Mouse (Mus musculus) lung, postnatal 14 days (tissue): ENCODE data around the gene Cdh22.

ENCODE experiments used
- DNase-seq: peaks from one replicate; pipeline ENCODE4 v3.0.0; 2021

Gene Cdh22

GRCm38 (mm10) chr2:165205486-165205885 lies 29.2 kb downstream of the Cdh22 start:
- DNase-seq, result no peak

GRCm38 (mm10) chr2:165204931-165205330 lies 29.7 kb downstream of the Cdh22 start:
- DNase-seq, result no peak

- DNase-seq, result no peak
Measured at GRCm38 (mm10) chr2:165201761-165202751, 32.6 kb downstream of the Cdh22 start.

GRCm38 (mm10) chr2:165197546-165197945 lies 37.1 kb downstream of the Cdh22 start:
- no peak for DNase-seq

- no peak for DNase-seq
Measured at GRCm38 (mm10) chr2:165195411-165196182, 39.1 kb downstream of the Cdh22 start.

GRCm38 (mm10) chr2:165191483-165191882 lies 43.2 kb downstream of the Cdh22 start:
- no peak for DNase-seq

GRCm38 (mm10) chr2:165189546-165189945 lies 45.1 kb downstream of the Cdh22 start:
- DNase-seq, result no peak

- no peak for DNase-seq
Measured at GRCm38 (mm10) chr2:165187648-165188380, 46.8 kb downstream of the Cdh22 start.

GRCm38 (mm10) chr2:165184015-165184633 lies 50.5 kb downstream of the Cdh22 start:
- DNase-seq, result no peak

GRCm38 (mm10) chr2:165182085-165182976 lies 52.3 kb downstream of the Cdh22 start:
- DNase-seq, result no peak

- DNase-seq, result no peak
Measured at GRCm38 (mm10) chr2:165179231-165179630, 55.4 kb downstream of the Cdh22 start.

- no peak for DNase-seq
Measured at GRCm38 (mm10) chr2:165176965-165177364, 57.7 kb downstream of the Cdh22 start.

GRCm38 (mm10) chr2:165166664-165167435 lies 67.8 kb downstream of the Cdh22 start:
- DNase-seq, result no peak

- no peak for DNase-seq
Measured at GRCm38 (mm10) chr2:165162221-165162620, 72.4 kb downstream of the Cdh22 start.

GRCm38 (mm10) chr2:165160466-165160865 lies 74.2 kb downstream of the Cdh22 start:
- DNase-seq, result peak; percentile 69

GRCm38 (mm10) chr2:165159055-165159688 lies 75.5 kb downstream of the Cdh22 start:
- DNase-seq, result peak; percentile 76

GRCm38 (mm10) chr2:165158317-165158716 lies 76.3 kb downstream of the Cdh22 start:
- no peak for DNase-seq

- no peak for DNase-seq
Measured at GRCm38 (mm10) chr2:165157900-165158299, 76.8 kb downstream of the Cdh22 start.

GRCm38 (mm10) chr2:165153006-165153405 lies 81.6 kb downstream of the Cdh22 start:
- no peak for DNase-seq

- no peak for DNase-seq
Measured at GRCm38 (mm10) chr2:165149741-165150140, 84.9 kb downstream of the Cdh22 start.
